Mouse (Mus musculus): ENCODE measurements at regions not wholly inside any gene's neighbourhood (a gene's known extent, or its start where the extent isn't known, plus 50 kb on each side); places are given as distances from the start of the nearest gene placed in this dataset.

GRCm38 (mm10) chr2:75763252-75763651 lies 58.8 kb upstream of the Nfe2l2 start (continued):
- no peak for TF ChIP-seq MAZ (IDR thresholded peaks at IDR 0.05; ENCODE audit: low read depth, low read length)
- peak; percentile 46; the same call in 1 of the 2 replicates for TF ChIP-seq TBP (conservative IDR thresholded peaks at IDR 0.05; ENCODE audit: low read depth, low read length)
- TF ChIP-seq ZC3H11A (IDR thresholded peaks at IDR 0.05; ENCODE audit: low read depth, low read length), result no peak
- TF ChIP-seq MXI1 (IDR thresholded peaks at IDR 0.05; ENCODE audit: low read depth, low read length), result no peak; the same call in 1 of the 2 replicates
- TF ChIP-seq JUND (conservative IDR thresholded peaks at IDR 0.05; ENCODE audit: low read depth, low read length), result no peak
- TF ChIP-seq ETS1 (conservative IDR thresholded peaks at IDR 0.05; ENCODE audit: low read depth, low read length), result peak; percentile 95
- no peak for TF ChIP-seq KAT2A (IDR thresholded peaks at IDR 0.05; ENCODE audit: insufficient replicate concordance, low read length)
- TF ChIP-seq POLR2AphosphoS2 (IDR thresholded peaks at IDR 0.05; ENCODE audit: low read depth, low read length), result no peak
- no peak for TF ChIP-seq ZKSCAN1 (IDR thresholded peaks at IDR 0.05; ENCODE audit: borderline replicate concordance, low read depth, low read length)
- TF ChIP-seq IRF4 (IDR thresholded peaks at IDR 0.05; ENCODE audit: low read depth, low read length), result no peak
- no peak for TF ChIP-seq CTCF (conservative IDR thresholded peaks at IDR 0.05 in 1 of 2, IDR thresholded peaks at IDR 0.05 in 1 of 2; ENCODE audit: low read depth in 2 of 2, low read length in 2 of 2)
- peak; percentile 30 for TF ChIP-seq USF2 (conservative IDR thresholded peaks at IDR 0.05; ENCODE audit: low read depth, low read length)
- TF ChIP-seq EP300 (IDR thresholded peaks at IDR 0.05; ENCODE audit: low read length), result peak; percentile 78; the same call in 1 of the 2 replicates
- TF ChIP-seq ZMIZ1 (IDR thresholded peaks at IDR 0.05; ENCODE audit: low read depth, low read length), result no peak
- 0 out of 2 replicates have a peak, but pooled peaks have one; percentile 26 for TF ChIP-seq SIN3A (IDR thresholded peaks at IDR 0.05; ENCODE audit: low read length)
- peak; percentile 54; the same call in 1 of the 2 replicates for TF ChIP-seq POLR2A (IDR thresholded peaks at IDR 0.05; ENCODE audit: low read depth, low read length)
- TF ChIP-seq MYC (IDR thresholded peaks at IDR 0.05; ENCODE audit: low read depth, low read length), result peak; percentile 94
- no peak for TF ChIP-seq RAD21 (IDR thresholded peaks at IDR 0.05; ENCODE audit: low read depth, low read length)

- Histone ChIP-seq H3K27me3 (replicated peaks) (no peaks in the 10 kb centered on the region), H3K4me2 (ENCODE audit: insufficient read depth, low read depth, poor library complexity, severe bottlenecking) (no peak overlapping the region), H3K4me3 (replicated peaks in 1 of 3; ENCODE audit: low read depth in 2 of 3, low read length in 2 of 3, poor library complexity in 1 of 3) (no peak overlapping the region), H3K27ac (ENCODE audit: insufficient read depth, low read depth) (no peak overlapping the region), H3K36me3 (replicated peaks in 1 of 2; ENCODE audit: control insufficient read depth in 1 of 2, insufficient read depth in 1 of 2, low read length in 1 of 2) (no peaks in the 10 kb centered on the region), H3K4me1 (ENCODE audit: control insufficient read depth in 1 of 2, insufficient read depth in 2 of 2) (peaks cover 15 to 43% of the 10 kb centered on the region in 2 experiments), H3K9me3 (replicated peaks; ENCODE audit: low read length) (no peaks in the 10 kb centered on the region), H3K9ac (ENCODE audit: insufficient read depth, low read depth) (no peak overlapping the region), H3K79me2 (replicated peaks; ENCODE audit: control insufficient read depth, extremely low read depth, insufficient read depth, poor library complexity, severe bottlenecking) (no peaks in the 10 kb centered on the region)
- no peak for DNase-seq (ENCODE audit: extremely low read depth)
- TF ChIP-seq IRF4 (IDR thresholded peaks at IDR 0.05; ENCODE audit: low read depth, low read length) (no peak), USF2 (conservative IDR thresholded peaks at IDR 0.05; ENCODE audit: low read depth, low read length) (no peak), SMC3 (IDR thresholded peaks at IDR 0.05; ENCODE audit: low read depth, low read length) (no peak), HCFC1 (IDR thresholded peaks at IDR 0.05; ENCODE audit: low read depth, low read length) (no peak), MAX (IDR thresholded peaks at IDR 0.05; ENCODE audit: low read length) (no peak), MXI1 (IDR thresholded peaks at IDR 0.05; ENCODE audit: low read depth, low read length) (no peak), ZNF384 (IDR thresholded peaks at IDR 0.05; ENCODE audit: low read depth, low read length) (no peak), TBP (conservative IDR thresholded peaks at IDR 0.05; ENCODE audit: low read depth, low read length) (no peak), NRF1 (IDR thresholded peaks at IDR 0.05; ENCODE audit: low read depth, low read length) (no peak), SIN3A (IDR thresholded peaks at IDR 0.05; ENCODE audit: low read length) (no peak), USF1 (IDR thresholded peaks at IDR 0.05; ENCODE audit: low read depth, low read length) (no peak), E2F4 (IDR thresholded peaks at IDR 0.05; ENCODE audit: insufficient replicate concordance, low read depth, low read length) (no peak), POLR2A (IDR thresholded peaks at IDR 0.05; ENCODE audit: low read depth, low read length) (no peak), RCOR1 (conservative IDR thresholded peaks at IDR 0.05; ENCODE audit: low read depth, low read length) (no peak), EP300 (IDR thresholded peaks at IDR 0.05; ENCODE audit: low read length) (no peak), BHLHE40 (IDR thresholded peaks at IDR 0.05; ENCODE audit: low read depth, low read length) (no peak)
- in situ Hi-C loops (cut with MboI; ENCODE audit: low pct_ligation_motif_present, low pct_unique_long_range_greater_than_20kb, low sequenced_read_pairs) (loop anchor here (10.0 kb wide), 1 partner anchor 57 kb away; the partner anchor contains the start of gene Nfe2l2), dilution Hi-C loops (cut with MboI; ENCODE audit: extremely low pct_ligation_motif_present, extremely low pct_unique_long_range_greater_than_20kb, low sequenced_read_pairs) (no loop called here)
These were observed 57.6 kb upstream of the Nfe2l2 start for GRCm38 (mm10) chr2:75762030-75762429.
